Mouse (Mus musculus) kidney, embryonic 14.5 days (tissue): ENCODE results near the gene Ttc21a. TPM values are rescaled to one million over a fixed set of nuclear protein-coding genes. Genes with fewer than 3 reads are reported as not detected.

Source experiments
- ATAC-seq: fragments of 200-750 bp; cut with Nextera tagmentation; 2 replicates; pipeline ENCODE4 v1.8.0; 2017; ENCODE audit warnings: moderate number of reproducible peaks, mild to moderate bottlenecking, moderate TSS enrichment, moderate library complexity; ENCODE audit not compliant: low FRiP score, low TSS enrichment
- H3K27ac ChIP-seq: fragments of 300-500 bp; sonication (generic); 2 replicates; pipeline ENCODE4 v1.5.1; 2014; ENCODE audit warnings: low read depth, mild to moderate bottlenecking, low read length, moderate library complexity, mixed read lengths
- H3K27me3 ChIP-seq: fragments of 300-500 bp; sonication (generic); 2 replicates; pipeline ENCODE4 v1.6.1; 2014; ENCODE audit warnings: mild to moderate bottlenecking, low read length; ENCODE audit not compliant: control insufficient read depth, insufficient read depth
- H3K36me3 ChIP-seq: fragments of 300-500 bp; sonication (generic); 2 replicates; pipeline ENCODE4 v1.6.1; 2014; ENCODE audit warnings: low read length, mixed read lengths; ENCODE audit not compliant: control insufficient read depth, insufficient read depth
- H3K4me1 ChIP-seq: fragments of 300-500 bp; sonication (generic); 2 replicates; pipeline ENCODE4 v1.6.1; 2014; ENCODE audit warnings: low read length, mixed read lengths; ENCODE audit not compliant: control insufficient read depth, insufficient read depth
- H3K4me2 ChIP-seq: fragments of 300-500 bp; sonication (generic); replicated peaks from 2 replicates; pipeline ENCODE4 v1.6.1; 2014; ENCODE audit warnings: low read depth, mild to moderate bottlenecking, low read length
- H3K4me3 ChIP-seq: fragments of 300-500 bp; sonication (generic); 2 replicates; pipeline ENCODE4 v1.5.1; 2014; ENCODE audit warnings: mild to moderate bottlenecking, low read length
- H3K9ac ChIP-seq: fragments of 300-500 bp; sonication (generic); 2 replicates; pipeline ENCODE4 v1.6.1; 2014; ENCODE audit warnings: low read depth, mild to moderate bottlenecking, low read length, moderate library complexity
- H3K9me3 ChIP-seq: fragments of 300-500 bp; sonication (generic); 2 replicates; pipeline ENCODE4 v1.6.1; 2016; ENCODE audit warnings: low read length; ENCODE audit not compliant: control insufficient read depth
- WGBS: fragments of 180-500 bp; shearing (Covaris S2); extraction: QIAGEN DNeasy Blood & Tissue Kit; methylation state at CpG from one replicate; pipeline ENCODE4 v1.1.7; 2014; 5-methylcytosine and 5-hydroxymethylcytosine counted together
- polyA plus RNA-seq: library from polyadenylated mRNA; unstranded; fragments of >200 nt; fragmentation: Nextera tagmentation; extraction: Ambion mirVana; gene quantifications from 2 replicates; pipeline ENCODE4 v1.2.1, GENCODE M21; 2014

Ttc21a gene
- polyA plus RNA-seq, 1 experiment from 2014 or later, result 0.19 TPM

DNA sequence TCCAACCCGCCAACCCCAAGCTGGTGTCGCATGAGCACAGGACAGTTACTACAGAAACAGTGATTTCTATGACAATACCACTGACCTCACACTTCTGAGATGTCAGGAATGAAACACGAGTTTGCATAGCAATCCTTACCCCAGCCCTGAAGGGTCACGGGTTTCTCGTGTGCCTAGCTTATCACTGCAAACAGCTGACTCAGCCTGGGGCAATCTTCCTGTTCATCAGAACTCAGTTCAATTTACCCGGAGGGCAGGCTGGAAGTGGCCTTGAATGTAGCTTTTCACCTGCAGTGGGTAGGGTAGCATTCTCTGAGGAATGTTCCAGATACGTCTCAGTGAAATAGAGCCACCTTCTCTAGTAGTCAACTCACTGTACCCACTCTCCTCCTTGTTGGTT is 56.8 kb downstream of the Ttc21a start:
- Histone ChIP-seq H3K27ac (no peak overlapping the region), H3K27me3 (no peaks in the 10 kb centered on the region), H3K4me3 (no peak overlapping the region), H3K9me3 (no peaks in the 10 kb centered on the region), H3K4me1 (no peaks in the 10 kb centered on the region), H3K9ac (no peak overlapping the region), H3K36me3 (no peaks in the 10 kb centered on the region), H3K4me2 (no peak overlapping the region)
- ATAC-seq, result no peak
- WGBS, result 63% methylated on average over 7 of the region's 7 CpGs

- WGBS, result 95% methylated on average over 4 of the region's 4 CpGs
- H3K9me3 ChIP-seq, result no peaks in the 10 kb centered on the region
- no peak overlapping the region for H3K4me2 ChIP-seq
- H3K9ac ChIP-seq, result no peak overlapping the region
- H3K4me3 ChIP-seq, result no peak overlapping the region
- no peaks in the 10 kb centered on the region for H3K4me1 ChIP-seq
- H3K27ac ChIP-seq, result no peak overlapping the region
- H3K27me3 ChIP-seq, result no peaks in the 10 kb centered on the region
- ATAC-seq, result no peak
- H3K36me3 ChIP-seq, result no peaks in the 10 kb centered on the region
Observed at GRCm38 (mm10) chr9:119996080-119996479, 58.7 kb downstream of the Ttc21a start.

DNA sequence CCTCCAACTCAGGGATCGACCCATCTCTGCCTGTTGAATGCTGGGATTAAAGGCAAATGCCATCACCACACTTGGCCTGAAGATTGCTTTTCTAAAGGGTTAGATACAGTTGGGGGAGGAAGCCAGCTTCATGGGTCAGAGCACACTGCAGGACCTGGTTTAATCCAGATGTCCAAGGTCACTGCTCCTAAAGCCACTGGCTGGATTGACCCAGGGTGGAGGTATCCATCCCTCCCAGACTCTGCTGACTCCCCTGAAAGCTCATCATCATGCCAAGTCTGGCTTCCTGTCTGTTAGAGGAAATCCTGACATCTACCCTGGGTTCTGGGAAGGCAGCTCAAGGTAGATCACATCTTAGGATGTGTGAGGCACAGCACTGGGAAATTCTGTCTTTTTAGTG is 61.4 kb downstream of the Ttc21a start:
- no peak overlapping the region for H3K4me3 ChIP-seq
- no peaks in the 10 kb centered on the region for H3K27me3 ChIP-seq
- H3K4me1 ChIP-seq, result 0 out of 2 replicates have a peak, but pooled peaks cover 5% of the 10 kb centered on the region
- no peaks in the 10 kb centered on the region for H3K9me3 ChIP-seq
- WGBS, result 80% methylated on average over 1 of the region's 1 CpGs
- no peak for ATAC-seq
- no peak overlapping the region for H3K4me2 ChIP-seq
- no peak overlapping the region for H3K9ac ChIP-seq
- no peak overlapping the region for H3K27ac ChIP-seq
- H3K36me3 ChIP-seq, result no peaks in the 10 kb centered on the region

GRCm38 (mm10) chr9:119999636-120000035 is 62.2 kb downstream of the Ttc21a start:
- Histone ChIP-seq H3K27me3 (no peaks in the 10 kb centered on the region), H3K27ac (no peak overlapping the region), H3K4me2 (no peak overlapping the region), H3K36me3 (no peaks in the 10 kb centered on the region), H3K9me3 (no peaks in the 10 kb centered on the region), H3K4me3 (no peak overlapping the region), H3K9ac (no peak overlapping the region), H3K4me1 (0 out of 2 replicates have a peak, but pooled peaks cover 5% of the 10 kb centered on the region)
- ATAC-seq, result no peak
- 74% methylated on average over 6 of the region's 6 CpGs for WGBS

GRCm38 (mm10) chr9:120000761-120001160 is 63.4 kb downstream of the Ttc21a start:
- ATAC-seq, result no peak
- 65% methylated on average over 5 of the region's 5 CpGs for whole genome bisulfite sequencing
- H3K4me1 ChIP-seq, result 0 out of 2 replicates have a peak, but pooled peaks cover 5% of the 10 kb centered on the region
- no peak overlapping the region for H3K27ac ChIP-seq
- H3K36me3 ChIP-seq, result no peaks in the 10 kb centered on the region
- H3K9ac ChIP-seq, result no peak overlapping the region
- no peaks in the 10 kb centered on the region for H3K27me3 ChIP-seq
- no peaks in the 10 kb centered on the region for H3K9me3 ChIP-seq
- H3K4me3 ChIP-seq, result no peak overlapping the region
- no peak overlapping the region for H3K4me2 ChIP-seq

- H3K4me3 ChIP-seq, result peak overlapping the region; percentile 39
- H3K9ac ChIP-seq, result peak overlapping the region; percentile 58
- peak overlapping the region; percentile 67 for H3K4me2 ChIP-seq
- 10% methylated on average over 31 of the region's 31 CpGs for WGBS
- H3K27me3 ChIP-seq, result no peaks in the 10 kb centered on the region
- ATAC-seq, result peak; percentile 92
- no peaks in the 10 kb centered on the region for H3K9me3 ChIP-seq
- 0 out of 2 replicates have a peak, but pooled peaks cover 5% of the 10 kb centered on the region for H3K4me1 ChIP-seq
- peak overlapping the region; percentile 74; the same call in 1 of the 2 replicates for H3K27ac ChIP-seq
- H3K36me3 ChIP-seq, result no peaks in the 10 kb centered on the region
Observed at GRCm38 (mm10) chr9:120001945-120002725, 64.7 kb downstream of the Ttc21a start.

GRCm38 (mm10) chr9:120002893-120003292 is 65.5 kb downstream of the Ttc21a start:
- Histone ChIP-seq H3K4me3 (no peak overlapping the region), H3K27ac (no peak overlapping the region), H3K9me3 (no peaks in the 10 kb centered on the region), H3K4me2 (no peak overlapping the region), H3K4me1 (0 out of 2 replicates have a peak, but pooled peaks cover 5% of the 10 kb centered on the region), H3K36me3 (no peaks in the 10 kb centered on the region), H3K27me3 (no peaks in the 10 kb centered on the region), H3K9ac (no peak overlapping the region)
- WGBS, result 80% methylated on average over 5 of the region's 5 CpGs
- ATAC-seq, result no peak

DNA sequence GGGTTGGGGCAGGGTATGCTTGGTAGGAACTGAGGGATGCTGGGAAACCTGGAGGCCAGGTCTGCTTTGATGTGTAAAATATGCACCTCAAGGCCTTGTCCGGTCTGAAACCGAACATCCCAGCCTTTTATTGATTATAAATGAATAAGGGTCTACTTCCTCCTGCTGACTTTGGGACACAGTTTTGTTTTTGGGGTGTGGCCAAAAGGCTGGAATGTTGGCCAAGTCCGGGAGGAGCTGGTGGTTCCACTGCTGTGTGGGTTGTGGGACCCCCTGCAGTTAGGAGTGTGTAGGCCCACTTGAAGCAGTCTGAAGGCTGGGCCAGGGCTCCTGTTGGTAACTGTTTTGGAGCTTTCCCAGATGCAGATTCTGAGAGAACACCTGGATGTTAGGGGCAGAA is 68.5 kb downstream of the Ttc21a start:
- no peaks in the 10 kb centered on the region for H3K36me3 ChIP-seq
- H3K9me3 ChIP-seq, result no peaks in the 10 kb centered on the region
- no peaks in the 10 kb centered on the region for H3K27me3 ChIP-seq
- no peak overlapping the region for H3K4me3 ChIP-seq
- 64% methylated on average over 3 of the region's 3 CpGs for WGBS
- no peak overlapping the region for H3K27ac ChIP-seq
- H3K4me1 ChIP-seq, result 0 out of 2 replicates have a peak, but pooled peaks cover 5% of the 10 kb centered on the region
- H3K4me2 ChIP-seq, result no peak overlapping the region
- H3K9ac ChIP-seq, result no peak overlapping the region
- no peak for ATAC-seq

DNA sequence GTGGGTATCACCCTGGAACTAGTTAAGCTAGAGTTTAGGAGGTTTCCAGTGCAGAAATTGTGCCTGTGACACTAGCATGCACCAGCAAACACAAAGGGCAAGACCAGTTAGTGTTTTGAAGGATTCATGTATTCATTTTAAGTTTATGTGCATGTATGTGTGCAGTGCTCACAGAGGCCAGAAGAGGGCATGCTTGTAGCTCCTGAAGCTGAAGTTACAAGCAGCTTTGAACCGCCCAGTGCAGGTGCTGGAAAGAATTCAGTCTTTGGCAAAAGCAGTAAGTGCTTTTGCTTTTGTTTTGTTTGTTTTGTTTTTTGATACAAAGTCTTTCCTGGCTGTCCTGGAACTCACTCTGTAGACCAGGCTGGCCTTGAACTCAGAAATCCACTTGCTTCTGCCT is 70.4 kb downstream of the Ttc21a start:
- H3K4me3 ChIP-seq, result no peak overlapping the region
- WGBS, result 85% methylated on average over 1 of the region's 1 CpGs
- H3K9me3 ChIP-seq, result no peaks in the 10 kb centered on the region
- H3K4me2 ChIP-seq, result no peak overlapping the region
- no peak for ATAC-seq
- H3K9ac ChIP-seq, result no peak overlapping the region
- no peaks in the 10 kb centered on the region for H3K36me3 ChIP-seq
- no peak overlapping the region for H3K27ac ChIP-seq
- H3K27me3 ChIP-seq, result no peaks in the 10 kb centered on the region
- H3K4me1 ChIP-seq, result 0 out of 2 replicates have a peak, but pooled peaks cover 3% of the 10 kb centered on the region
